Mouse (Mus musculus): ENCODE measurements around the gene Prkar1a.

Gene Prkar1a

GRCm38 (mm10) chr11:109649206-109649605 lies at the start of gene Prkar1a:
Prkar1a (plus strand) TSS chr11:109649405.
- CTCF ChIA-PET = interaction anchor here (0.6 kb wide), 1 partner anchor 25 kb away, joined by 8 read pairs; no protein-coding TSS in a partner anchor

GRCm38 (mm10) chr11:109607600-109607999 lies 41.6 kb upstream of the Prkar1a start:
- CTCF ChIA-PET = interaction anchor here (0.6 to 0.7 kb wide), 3 partner anchors 9 to 275 kb away, joined by 6 to 10 read pairs (median 8); no protein-coding TSS in a partner anchor

- CTCF ChIA-PET = no interaction called here
These were observed 40.1 kb upstream of the Prkar1a start for GRCm38 (mm10) chr11:109608976-109609625.

GRCm38 (mm10) chr11:109610046-109610794 lies 39.0 kb upstream of the Prkar1a start:
- CTCF ChIA-PET = interaction anchor here (1.0 to 1.3 kb wide), 2 partner anchors 11 to 25 kb away, joined by 5 to 10 read pairs; no protein-coding TSS in a partner anchor

GRCm38 (mm10) chr11:109610795-109611302 lies 38.4 kb upstream of the Prkar1a start:
- CTCF ChIA-PET = interaction anchor here (1.0 to 1.3 kb wide), 2 partner anchors 10 to 25 kb away, joined by 5 to 10 read pairs; no protein-coding TSS in a partner anchor

- CTCF ChIA-PET = interaction anchor here (0.5 to 1.3 kb wide), 4 partner anchors 9 to 181 kb away, joined by 3 to 10 read pairs (median 7); no protein-coding TSS in a partner anchor
These were observed 37.7 kb upstream of the Prkar1a start, which contains the start of gene Wipi1 for GRCm38 (mm10) chr11:109611303-109612149. Wipi1 (minus strand) TSS chr11:109611967.

- CTCF ChIA-PET = no interaction called here
These were observed 36.2 kb upstream of the Prkar1a start for GRCm38 (mm10) chr11:109612871-109613529.

- CTCF ChIA-PET = interaction anchor here (0.5 kb wide), 1 partner anchor 1308 kb away, joined by 3 read pairs; no protein-coding TSS in a partner anchor
These were observed 33.9 kb upstream of the Prkar1a start for GRCm38 (mm10) chr11:109615286-109615685.

GRCm38 (mm10) chr11:109616352-109616751 lies 32.9 kb upstream of the Prkar1a start:
- CTCF ChIA-PET = interaction anchor here (0.6 kb wide), 1 partner anchor 9 kb away, joined by 10 read pairs; no protein-coding TSS in a partner anchor

GRCm38 (mm10) chr11:109616766-109617165 lies 32.4 kb upstream of the Prkar1a start:
- CTCF ChIA-PET = interaction anchor here (0.6 kb wide), 1 partner anchor 9 kb away, joined by 10 read pairs; no protein-coding TSS in a partner anchor

- CTCF ChIA-PET = interaction anchor here (0.6 to 0.7 kb wide), 4 partner anchors 16 to 374 kb away, joined by 3 to 14 read pairs (median 6); no protein-coding TSS in a partner anchor
These were observed 30.1 kb upstream of the Prkar1a start for GRCm38 (mm10) chr11:109619055-109619454.

GRCm38 (mm10) chr11:109620356-109620755 lies 28.8 kb upstream of the Prkar1a start:
- CTCF ChIA-PET = interaction anchor here (0.5 to 1.6 kb wide), 6 partner anchors 8 to 174 kb away, joined by 3 to 7 read pairs (median 4); no protein-coding TSS in a partner anchor

- CTCF ChIA-PET = interaction anchor here (0.5 to 1.6 kb wide), 4 partner anchors 9 to 277 kb away, joined by 3 to 5 read pairs (median 4); no protein-coding TSS in a partner anchor
These were observed 28.0 kb upstream of the Prkar1a start for GRCm38 (mm10) chr11:109621183-109621582.

- CTCF ChIA-PET = no interaction called here
These were observed 26.6 kb upstream of the Prkar1a start for GRCm38 (mm10) chr11:109622518-109623037.

- CTCF ChIA-PET = no interaction called here
These were observed 26.0 kb upstream of the Prkar1a start for GRCm38 (mm10) chr11:109623238-109623637.

- CTCF ChIA-PET = no interaction called here
These were observed 21.6 kb upstream of the Prkar1a start for GRCm38 (mm10) chr11:109627648-109628047.

- CTCF ChIA-PET = no interaction called here
These were observed 21.1 kb upstream of the Prkar1a start for GRCm38 (mm10) chr11:109628099-109628498.

GRCm38 (mm10) chr11:109629021-109629521 lies 20.1 kb upstream of the Prkar1a start:
- CTCF ChIA-PET = interaction anchor here (0.7 to 1.0 kb wide), 2 partner anchors 36 to 248 kb away, joined by 3 to 6 read pairs; no protein-coding TSS in a partner anchor

GRCm38 (mm10) chr11:109634928-109635327 lies 14.3 kb upstream of the Prkar1a start:
- CTCF ChIA-PET = interaction anchor here (1.1 kb wide), 1 partner anchor 16 kb away, joined by 6 read pairs; no protein-coding TSS in a partner anchor

Data from spleen, embryonic (tissue).